Mouse (Mus musculus): ENCODE measurements around the gene Clps.

DNA sequence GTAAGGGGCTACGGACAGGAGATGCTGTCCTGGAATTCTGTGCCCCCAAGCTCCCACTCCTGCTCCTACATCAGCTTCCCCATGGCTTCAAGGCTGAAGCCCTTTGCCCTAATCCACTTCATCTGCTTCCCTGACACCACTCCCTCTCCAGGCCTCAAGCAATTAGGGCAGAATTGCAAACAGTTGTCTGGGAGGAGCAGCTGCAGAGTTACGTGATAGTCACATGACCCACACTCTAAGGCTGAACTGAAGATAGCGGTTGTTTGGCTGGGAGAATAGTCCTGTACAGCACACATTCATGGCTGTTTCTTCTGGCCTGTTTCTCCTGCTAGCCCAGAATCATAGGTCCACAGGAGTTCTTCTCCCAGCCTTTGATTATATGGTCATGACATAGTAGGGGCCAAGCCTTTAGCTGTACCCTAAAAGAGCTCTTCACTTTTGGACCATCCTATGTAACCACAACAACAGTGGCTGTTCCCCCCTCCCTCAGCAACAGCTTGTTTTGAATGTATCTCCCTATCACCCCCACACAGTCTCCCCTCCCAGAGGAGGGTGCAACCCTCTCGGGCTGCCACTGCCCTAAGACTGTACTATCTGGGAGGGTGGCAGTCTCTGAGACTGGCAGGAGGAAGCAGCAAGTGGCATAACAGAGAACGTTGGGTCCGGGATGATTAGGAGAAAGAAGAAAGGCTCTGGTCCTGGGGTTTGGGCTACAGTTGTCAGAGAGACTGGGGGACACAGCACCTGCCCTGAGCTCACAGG is 3.8 kb downstream of the Clps start:
- TF ChIP-seq ZNF384 (IDR thresholded peaks at IDR 0.05; ENCODE audit: low read depth, low read length), result no peak
- TF ChIP-seq ZC3H11A (IDR thresholded peaks at IDR 0.05; ENCODE audit: borderline replicate concordance, low read depth, low read length), result no peak
